Mouse (Mus musculus): Measurements from ENCODE around the gene Jpt1. TPM values are rescaled to one million over a fixed set of nuclear protein-coding genes. Genes with fewer than 3 reads are reported as not detected.

The Jpt1 gene
- total RNA-seq, 2 experiments from 2014 or later: 134 to 165 TPM

Small RNA genes lying within 50 kb of the gene (microRNA-seq; reads per million reads assigned to microRNA genes)
- gene Mir3968: 0 to 0.37 reads per million in 2 experiments

Other genes starting within 250 kb of the Jpt1 start
- 10 to 100 TPM; 47.3 to 47.4 TPM for gene Grin2c, start 247.1 kb downstream of the Jpt1 start, total RNA-seq (2021)
- gene Fdxr, start 237.3 kb downstream of the Jpt1 start, total RNA-seq (2021): 10 to 100 TPM; 18.6 to 21.2 TPM
- gene Fads6, start 216.7 kb downstream of the Jpt1 start, total RNA-seq (2021): 10 to 100 TPM; 11.2 to 12.1 TPM
- gene Otop2, start 207.2 kb downstream of the Jpt1 start, total RNA-seq (2021): under 1 TPM in 1 of 2 experiments, not detected in 1; 0.15 TPM
- under 1 TPM; 0.31 to 0.59 TPM for gene Ush1g, start 192.3 kb downstream of the Jpt1 start, total RNA-seq (2021)
- under 1 TPM in 1 of 2 experiments, not detected in 1; 0.17 TPM for gene Otop3, start 179.7 kb downstream of the Jpt1 start, total RNA-seq (2021)
- gene Hid1, start 146.6 kb downstream of the Jpt1 start, total RNA-seq (2021): 100 to 1,000 TPM in 1 of 2 experiments, 10 to 100 TPM in 1; 98.8 to 107 TPM
- 10 to 100 TPM; 21.7 to 22.8 TPM for gene Cdr2l, start 132.5 kb downstream of the Jpt1 start, total RNA-seq (2021)
- 100 to 1,000 TPM; 102 to 103 TPM for gene Mrpl58, start 110.6 kb downstream of the Jpt1 start, total RNA-seq (2021)
- gene Atp5h, start 94.4 kb downstream of the Jpt1 start, total RNA-seq (2021): 100 to 1,000 TPM; 459 to 515 TPM
- 10 to 100 TPM; 65.4 to 74.6 TPM for gene Kctd2, start 94.3 kb downstream of the Jpt1 start, total RNA-seq (2021)
- gene Trim80, start 73.8 kb downstream of the Jpt1 start, total RNA-seq (2021): not detected
- gene Slc16a5, start 51.9 kb downstream of the Jpt1 start, total RNA-seq (2021): not detected
- gene Armc7, start 38.7 kb downstream of the Jpt1 start, total RNA-seq (2021): 10 to 100 TPM in 1 of 2 experiments, 1 to 10 TPM in 1; 9.3 to 10.3 TPM
- gene Nt5c, start 22.5 kb downstream of the Jpt1 start, total RNA-seq (2021): 10 to 100 TPM; 68.8 to 70.4 TPM
- gene Sumo2, start 21.9 kb upstream of the Jpt1 start, total RNA-seq (2021): 100 to 1,000 TPM; 329 to 353 TPM
- 10 to 100 TPM; 44.5 to 44.9 TPM for gene Nup85, start 50.0 kb upstream of the Jpt1 start, total RNA-seq (2021)
- 10 to 100 TPM; 49.6 to 59.0 TPM for gene Mrps7, start 89.5 kb upstream of the Jpt1 start, total RNA-seq (2021)
- 10 to 100 TPM; 60.0 to 75.4 TPM for gene Gga3, start 89.7 kb upstream of the Jpt1 start, total RNA-seq (2021)
- 10 to 100 TPM; 21.7 to 23.7 TPM for gene Mif4gd, start 98.6 kb upstream of the Jpt1 start, total RNA-seq (2021)
- 10 to 100 TPM; 56.2 to 61.6 TPM for gene Slc25a19, start 113.9 kb upstream of the Jpt1 start, total RNA-seq (2021)
- gene Grb2, start 194.2 kb upstream of the Jpt1 start, total RNA-seq (2021): 100 to 1,000 TPM; 188 to 210 TPM

All from layer of hippocampus, postnatal 25 days (tissue).